Mouse (Mus musculus) kidney, adult 2 months (tissue): ENCODE data around the gene Sohlh1. TPM values are rescaled to one million over a fixed set of nuclear protein-coding genes. Genes with fewer than 3 reads are reported as not detected.

Experiments
- DNase-seq: peaks from one replicate; pipeline ENCODE4 v3.0.0; 2021
- H3K27ac ChIP-seq: fragments of 200-500 bp; 2 replicates; pipeline ENCODE4 v1.5.1; 2012; ENCODE audit warnings: low read depth, low read length, control low read depth, inconsistent platforms; ENCODE audit not compliant: insufficient read depth
- H3K27me3 ChIP-seq: fragments of 200-500 bp; replicated peaks from 2 replicates; pipeline ENCODE4 v1.6.1; 2012; ENCODE audit warnings: mild to moderate bottlenecking, moderate library complexity, low read length, inconsistent platforms; ENCODE audit not compliant: control insufficient read depth, insufficient read depth
- H3K36me3 ChIP-seq: fragments of 200-500 bp; 2 replicates; pipeline ENCODE4 v1.6.1; 2012; ENCODE audit warnings: mild to moderate bottlenecking, moderate library complexity, low read length, inconsistent platforms; ENCODE audit not compliant: control insufficient read depth, insufficient read depth
- H3K4me1 ChIP-seq: fragments of 200-500 bp; 2 replicates; pipeline ENCODE4 v1.6.1; 2011; ENCODE audit warnings: low read length; ENCODE audit not compliant: control insufficient read depth, insufficient read depth
- H3K4me3 ChIP-seq: fragments of 200-500 bp; 2 replicates; pipeline ENCODE4 v1.5.1; 2011; ENCODE audit warnings: mild to moderate bottlenecking, low read depth, low read length, control low read depth; ENCODE audit not compliant: insufficient read depth
- CTCF ChIP-seq: fragments of 200-500 bp; conservative IDR thresholded peaks from 2 replicates; pipeline ENCODE4 v1.5.1; 2011; ENCODE audit warnings: low read depth, mild to moderate bottlenecking, control low read depth, low read length, moderate library complexity, mixed read lengths; ENCODE audit not compliant: insufficient read depth, insufficient read length
- POLR2A ChIP-seq: fragments of 200-500 bp; IDR thresholded peaks from one replicate; pipeline ENCODE4 v1.6.1; 2011; ENCODE audit warnings: low read depth, low read length, control low read depth
- WGBS: fragments of 180-500 bp; shearing (Covaris S2); methylation state at CpG from one replicate; pipeline ENCODE4 v1.1.7; 2018; 5-methylcytosine and 5-hydroxymethylcytosine counted together
- polyA plus RNA-seq: library from polyadenylated mRNA; depleted of rRNA; stranded (reverse); fragments of >200 nt; gene quantifications from 2 replicates; pipeline ENCODE4 v1.2.3, GENCODE M21; 2012

Gene Sohlh1
- polyA plus RNA-seq, 1 experiment, result 0.06 TPM

GRCm38 (mm10) chr2:25862038-25862437, 15.0 kb upstream of the Sohlh1 start:
- Histone ChIP-seq H3K27ac (peak overlapping the region; percentile 37; the same call in 1 of the 2 replicates), H3K36me3 (no peaks in the 10 kb centered on the region), H3K4me3 (no peak overlapping the region), H3K27me3 (no peaks in the 10 kb centered on the region), H3K4me1 (no peaks in the 10 kb centered on the region; the same call in 1 of the 2 replicates)
- DNase-seq, result peak; percentile 63
- 48% methylated on average over 2 of the region's 2 CpGs for WGBS
- TF ChIP-seq CTCF, result no peak

GRCm38 (mm10) chr2:25859891-25860290, 12.8 kb upstream of the Sohlh1 start:
- Histone ChIP-seq H3K27me3 (no peaks in the 10 kb centered on the region), H3K36me3 (no peaks in the 10 kb centered on the region), H3K4me3 (no peak overlapping the region), H3K4me1 (no peaks in the 10 kb centered on the region; the same call in 1 of the 2 replicates), H3K27ac (peak overlapping the region; percentile 18; the same call in 1 of the 2 replicates)
- WGBS, result 66% methylated on average over 3 of the region's 3 CpGs
- TF ChIP-seq CTCF (no peak), POLR2A (no peak)
- peak; percentile 56 for DNase-seq

DNA sequence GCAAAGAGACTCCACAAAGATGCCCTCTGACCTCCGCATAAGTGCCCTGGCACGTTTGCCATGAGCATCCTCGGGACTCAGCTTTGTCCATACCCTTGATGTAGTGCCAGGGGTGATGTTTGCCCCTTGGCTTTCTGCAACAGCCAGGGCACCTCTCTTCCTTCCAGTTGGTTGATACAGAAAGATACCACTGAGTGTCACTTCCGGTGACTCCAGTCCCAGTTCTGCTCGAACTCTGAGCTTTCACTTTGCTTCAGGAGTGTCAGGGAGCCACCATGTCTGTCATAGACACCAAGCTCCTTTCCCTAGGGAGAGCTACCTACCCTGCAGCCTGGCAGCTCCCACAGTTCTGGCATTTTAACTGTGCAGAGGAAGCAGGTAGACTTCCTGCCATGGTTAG, 7.0 kb upstream of the Sohlh1 start:
- Histone ChIP-seq H3K27ac (no peak overlapping the region), H3K4me3 (no peak overlapping the region), H3K36me3 (no peaks in the 10 kb centered on the region), H3K4me1 (no peaks in the 10 kb centered on the region), H3K27me3 (no peaks in the 10 kb centered on the region)
- no peak for TF ChIP-seq POLR2A
- no peak for TF ChIP-seq CTCF
- WGBS, result 68% methylated on average over 5 of the region's 5 CpGs
- no peak for DNase-seq

DNA sequence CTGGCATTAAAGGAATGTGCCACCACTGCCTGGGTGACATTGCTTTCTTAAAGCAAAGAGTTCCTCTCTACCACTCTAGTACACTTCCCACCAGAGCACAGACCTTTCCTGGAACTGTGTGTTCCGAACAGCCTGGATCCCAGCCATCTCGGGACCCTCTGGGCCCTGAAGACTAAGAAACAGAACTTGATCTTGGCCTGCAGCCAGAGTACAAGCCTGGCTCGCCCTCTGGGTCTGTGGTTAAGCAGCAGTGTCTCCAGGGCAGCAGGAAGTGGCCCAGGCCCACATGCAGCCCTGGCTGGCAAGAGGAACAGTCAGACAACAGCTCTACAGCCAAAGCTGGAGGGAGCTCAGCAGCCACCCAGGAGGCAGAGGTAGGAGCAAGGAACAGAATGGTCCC, 5.6 kb upstream of the Sohlh1 start:
- Histone ChIP-seq H3K4me3 (no peak overlapping the region), H3K27ac (no peak overlapping the region; the same call in 1 of the 2 replicates), H3K27me3 (no peaks in the 10 kb centered on the region), H3K36me3 (no peaks in the 10 kb centered on the region), H3K4me1 (no peaks in the 10 kb centered on the region)
- DNase-seq, result peak; percentile 58
- WGBS, result 26% methylated on average over 3 of the region's 3 CpGs
- TF ChIP-seq POLR2A (no peak), CTCF (no peak)

GRCm38 (mm10) chr2:25850330-25850729, 3.3 kb upstream of the Sohlh1 start:
- Histone ChIP-seq H3K36me3 (no peaks in the 10 kb centered on the region), H3K27ac (no peak overlapping the region), H3K4me3 (no peak overlapping the region), H3K27me3 (no peaks in the 10 kb centered on the region), H3K4me1 (no peaks in the 10 kb centered on the region)
- DNase-seq, result peak; percentile 43
- 13% methylated on average over 4 of the region's 4 CpGs for WGBS
- TF ChIP-seq CTCF (peak; percentile 64), POLR2A (no peak)

GRCm38 (mm10) chr2:25846516-25846915, 532 bp downstream of the Sohlh1 start:
- Histone ChIP-seq H3K27me3 (no peaks in the 10 kb centered on the region), H3K36me3 (no peaks in the 10 kb centered on the region), H3K4me3 (no peak overlapping the region), H3K4me1 (no peaks in the 10 kb centered on the region), H3K27ac (no peak overlapping the region)
- DNase-seq, result no peak
- no peak for TF ChIP-seq POLR2A
- no peak for TF ChIP-seq CTCF
- WGBS, result 59% methylated on average over 8 of the region's 8 CpGs

DNA sequence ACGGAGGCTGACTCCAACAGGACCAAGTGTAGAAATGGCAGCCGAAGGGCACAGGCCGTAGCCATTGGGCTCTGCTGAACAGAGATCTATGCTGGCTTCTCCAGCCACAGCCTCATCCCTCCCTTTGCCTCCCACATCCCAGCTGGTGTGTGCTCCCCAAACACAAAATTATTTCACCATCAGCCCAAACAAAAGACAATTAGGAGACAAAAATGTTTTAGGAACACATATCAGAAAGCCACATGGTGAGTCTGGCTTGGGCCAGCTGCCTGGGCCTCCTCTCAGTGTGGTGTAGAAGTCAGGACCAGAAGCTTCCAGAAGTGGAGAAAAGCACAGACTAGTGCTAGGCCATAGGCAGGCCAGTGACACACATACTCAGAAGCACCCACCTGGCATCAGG, 3.0 kb downstream of the Sohlh1 start:
- H3K27me3 ChIP-seq, result no peaks in the 10 kb centered on the region
- H3K4me3 ChIP-seq, result no peak overlapping the region
- H3K4me1 ChIP-seq, result no peaks in the 10 kb centered on the region
- DNase-seq, result no peak
- no peak overlapping the region for H3K27ac ChIP-seq
- no peaks in the 10 kb centered on the region for H3K36me3 ChIP-seq
- TF ChIP-seq POLR2A (no peak), CTCF (no peak)
- WGBS, result 90% methylated on average over 3 of the region's 3 CpGs

DNA sequence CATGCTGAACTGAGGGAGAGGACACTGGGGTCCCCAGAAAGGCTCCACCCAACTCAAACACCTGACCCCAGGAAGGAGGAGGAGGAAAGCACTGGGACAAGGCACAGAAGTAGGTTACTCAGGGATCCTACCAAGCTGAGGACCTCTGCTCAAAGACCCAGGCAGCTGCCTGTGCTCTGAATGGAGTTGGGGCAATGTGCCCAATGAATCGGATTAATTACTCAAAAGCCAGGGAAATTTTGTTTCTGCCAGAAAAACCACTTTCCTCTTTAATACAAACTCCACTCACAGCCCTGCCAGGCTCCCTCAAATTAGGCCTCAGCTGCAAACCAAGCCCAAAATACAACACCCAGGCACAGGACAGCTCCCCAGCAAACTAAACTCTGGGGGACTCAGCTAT, 4.3 kb downstream of the Sohlh1 start:
- no peak overlapping the region for H3K27ac ChIP-seq
- WGBS, result 70% methylated on average over 1 of the region's 1 CpGs

More for the DNA sequence above, 4.3 kb downstream of the Sohlh1 start:
- no peak for DNase-seq
- no peaks in the 10 kb centered on the region for H3K4me1 ChIP-seq
- H3K36me3 ChIP-seq, result no peaks in the 10 kb centered on the region
- H3K27me3 ChIP-seq, result no peaks in the 10 kb centered on the region
- TF ChIP-seq POLR2A (no peak), CTCF (no peak)
- H3K4me3 ChIP-seq, result no peak overlapping the region
